ENCODE assay signal across 9 mouse cellular contexts in the genomic region with DNA sequence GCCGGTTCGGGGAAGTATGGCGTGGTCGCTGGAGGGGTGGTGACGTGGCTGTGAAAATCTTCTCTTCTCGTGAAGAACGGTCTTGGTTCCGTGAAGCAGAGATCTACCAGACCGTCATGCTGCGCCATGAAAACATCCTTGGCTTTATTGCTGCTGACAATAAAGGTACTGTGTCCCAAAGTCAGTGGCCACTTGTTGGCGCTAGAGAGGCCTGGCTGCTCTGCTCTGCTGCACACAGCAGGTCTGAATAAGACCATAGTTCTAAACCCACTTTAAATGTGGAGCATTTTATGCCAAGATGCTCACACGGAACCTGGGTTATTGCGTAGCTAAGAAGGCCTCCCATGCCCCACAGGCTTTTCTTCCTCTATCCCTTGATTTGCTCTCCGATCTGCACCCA. TPM values are rescaled to one million over a fixed set of nuclear protein-coding genes. Genes with fewer than 3 reads are reported as not detected.
DNase-seq lines count a peak whose midpoint lies in the region; ATAC-seq and TF ChIP-seq lines count a peak whose summit lies in the region.
"Had no signal": no experiment of that assay in that cellular context is flagged by ENCODE, and none has a peak within 500 bp of the region (broad histone marks: within the 10 kb centered on the region; RNA-seq: fewer than 3 reads in every experiment).

No protein-coding gene starts in this region.

- H3K4me1 ChIP-seq in kidney, postnatal 0 days (replicated peaks; ENCODE audit: insufficient read depth, low read length), result peaks cover 10% of the 10 kb centered on the region
- H3K4me1 ChIP-seq in midbrain, embryonic 11.5 days (ENCODE audit: control insufficient read depth, insufficient read depth, low read length), result no peaks in the 10 kb centered on the region
- H3K4me1 ChIP-seq in midbrain, embryonic 10.5 days, result no peaks in the 10 kb centered on the region; the same call in 1 of the 2 replicates
- H3K4me1 ChIP-seq in ES-Bruce4 (ENCODE audit: control insufficient read depth, insufficient read depth, low read length), result no peaks in the 10 kb centered on the region
- peaks cover 5% of the 10 kb centered on the region for H3K4me1 ChIP-seq in bone marrow, adult 2 months (ENCODE audit: control insufficient read depth, insufficient read depth, low read length)

- no peak for TF ChIP-seq EP300 in ES-Bruce4 (IDR thresholded peaks at IDR 0.05; ENCODE audit: insufficient read depth, low read depth, low read length)

- no peak overlapping the region for H3K4me2 ChIP-seq in kidney, postnatal 0 days (ENCODE audit: low read length)
- H3K4me2 ChIP-seq in midbrain, embryonic 11.5 days, result no peak overlapping the region

- H3K36me3 ChIP-seq in kidney, postnatal 0 days (ENCODE audit: insufficient read depth, low read length), result peaks cover 39% of the 10 kb centered on the region
- peaks cover 48% of the 10 kb centered on the region for H3K36me3 ChIP-seq in midbrain, embryonic 11.5 days (ENCODE audit: control insufficient read depth, insufficient read depth, low read length)
- peaks cover 96% of the 10 kb centered on the region for H3K36me3 ChIP-seq in midbrain, embryonic 10.5 days
- peaks cover 9% of the 10 kb centered on the region; the same call in 1 of the 2 replicates for H3K36me3 ChIP-seq in ES-Bruce4 (ENCODE audit: control insufficient read depth, insufficient read depth, low read length, poor library complexity, severe bottlenecking)
- H3K36me3 ChIP-seq: G1E had no signal

- H3K27ac ChIP-seq in kidney, postnatal 0 days, result peak overlapping the region; percentile 77
- no peak overlapping the region for H3K27ac ChIP-seq in midbrain, embryonic 11.5 days (ENCODE audit: low read depth, low read length)
- no peak overlapping the region for H3K27ac ChIP-seq in midbrain, embryonic 10.5 days (replicated peaks)
- H3K27ac ChIP-seq in ES-Bruce4 (ENCODE audit: insufficient read depth, low read length), result no peak overlapping the region
- no peak overlapping the region for H3K27ac ChIP-seq in bone marrow, adult 2 months (ENCODE audit: control insufficient read depth, insufficient read depth, low read depth, low read length, poor library complexity)

- WGBS in kidney, postnatal 0 days, result 81% methylated on average over 14 of the region's 14 CpGs
- WGBS in midbrain, embryonic 11.5 days, result 88% methylated on average over 14 of the region's 14 CpGs
- 88% methylated on average over 14 of the region's 14 CpGs for WGBS in midbrain, embryonic 10.5 days
- 83% methylated on average over 14 of the region's 14 CpGs for WGBS in bone marrow, adult 2 months

- H3K4me3 ChIP-seq in kidney, postnatal 0 days (replicated peaks; ENCODE audit: low read depth, low read length), result no peak overlapping the region
- H3K4me3 ChIP-seq in midbrain, embryonic 11.5 days (ENCODE audit: low read depth, low read length), result no peak overlapping the region
- H3K4me3 ChIP-seq in midbrain, embryonic 10.5 days, result no peak overlapping the region
- H3K4me3 ChIP-seq in ES-Bruce4 (ENCODE audit: low read depth, low read length), result no peak overlapping the region
- H3K4me3 ChIP-seq in bone marrow, adult 2 months (replicated peaks; ENCODE audit: control insufficient read depth, low read depth, low read length), result no peak overlapping the region
- H3K4me3 ChIP-seq: myocyte had no signal

- no peak for TF ChIP-seq POLR2A in ES-Bruce4 (IDR thresholded peaks at IDR 0.05; ENCODE audit: insufficient read depth, low read length)
- no peak for TF ChIP-seq POLR2A in bone marrow, adult 2 months (IDR thresholded peaks at IDR 0.05; ENCODE audit: borderline replicate concordance, control insufficient read depth, low read depth, low read length)

- no peak for DNase-seq in kidney, postnatal 0 days (ENCODE audit: low spot score)
- no peak for DNase-seq in kidney, adult 8-10 months
- DNase-seq in midbrain, embryonic 11.5 days (ENCODE audit: low spot score, missing footprints), result peak; percentile 81
- DNase-seq in midbrain, embryonic 10.5 days (ENCODE audit: low spot score), result no peak
- no peak for DNase-seq in adrenal gland, postnatal 4 days (ENCODE audit: low spot score in 2 of 2)

- H3K9ac ChIP-seq in kidney, postnatal 0 days (ENCODE audit: low read depth, low read length), result no peak overlapping the region
- no peak overlapping the region for H3K9ac ChIP-seq in midbrain, embryonic 11.5 days (ENCODE audit: low read length)
- H3K9ac ChIP-seq in ES-Bruce4 (ENCODE audit: low read depth, poor library complexity, severe bottlenecking), result no peak overlapping the region

- H3K9me3 ChIP-seq in kidney, postnatal 0 days (replicated peaks; ENCODE audit: low read length), result no peaks in the 10 kb centered on the region
- no peaks in the 10 kb centered on the region for H3K9me3 ChIP-seq in midbrain, embryonic 11.5 days (ENCODE audit: control insufficient read depth, low read length)
- H3K9me3 ChIP-seq in midbrain, embryonic 10.5 days (replicated peaks), result no peaks in the 10 kb centered on the region; the same call in 1 of the 2 replicates
- no peaks in the 10 kb centered on the region for H3K9me3 ChIP-seq in ES-Bruce4 (replicated peaks; ENCODE audit: control insufficient read depth, insufficient read depth, low read length, poor library complexity, severe bottlenecking)

- peak; percentile 63 for TF ChIP-seq CTCF in kidney, postnatal 0 days (IDR thresholded peaks at IDR 0.05; ENCODE audit: low read depth)
- peak; percentile 88 for TF ChIP-seq CTCF in ES-Bruce4 (IDR thresholded peaks at IDR 0.05; ENCODE audit: low read depth, low read length)
- TF ChIP-seq CTCF in bone marrow, adult 2 months (IDR thresholded peaks at IDR 0.05; ENCODE audit: control insufficient read depth, insufficient read depth, low read length), result 0 out of 2 replicates have a peak, but pooled peaks have one; percentile 20

- H3K27me3 ChIP-seq in kidney, postnatal 0 days (ENCODE audit: insufficient read depth, low read length), result no peaks in the 10 kb centered on the region
- H3K27me3 ChIP-seq in midbrain, embryonic 11.5 days (ENCODE audit: control insufficient read depth, insufficient read depth, low read length), result no peaks in the 10 kb centered on the region
- no peaks in the 10 kb centered on the region for H3K27me3 ChIP-seq in midbrain, embryonic 10.5 days (ENCODE audit: low read depth, poor library complexity, severe bottlenecking)
- H3K27me3 ChIP-seq in ES-Bruce4 (ENCODE audit: control insufficient read depth, insufficient read depth, low read length, poor library complexity, severe bottlenecking), result no peaks in the 10 kb centered on the region

- ATAC-seq in kidney, postnatal 0 days (replicated peaks; ENCODE audit: low FRiP score, low read depth), result no peak
- ATAC-seq in midbrain, embryonic 11.5 days (ENCODE audit: low FRiP score), result no peak

RNA-seq across cellular contexts. Expression of gene Acvr1b, which starts 25.0 kb away (rescaled TPM):
- polyA plus RNA-seq in kidney, postnatal 0 days (2015; fragmentation: Nextera tagmentation; extraction: Ambion mirVana), result 5.8 and 6.4 TPM in 2 replicates
- 14.7 and 15.2 TPM in 2 replicates for polyA plus RNA-seq in midbrain, embryonic 11.5 days (2014; fragmentation: Nextera tagmentation; extraction: Ambion mirVana)
- polyA plus RNA-seq in midbrain, embryonic 10.5 days (2016; fragmentation: Nextera tagmentation; extraction: Ambion mirVana), result 5.4 and 7.0 TPM in 2 replicates
- polyA plus RNA-seq in ES-Bruce4 (2011; ENCODE audit: insufficient read depth, insufficient read length, low read depth, missing spikeins), result 27.7 and 27.8 TPM in 2 replicates
- 3.6 and 6.4 TPM in 2 replicates for polyA plus RNA-seq in bone marrow, adult 2 months (2011; ENCODE audit: insufficient read depth, insufficient read length, low replicate concordance, missing spikeins)
- 10 to 100 TPM; 18.5 to 19.9 TPM for total RNA-seq in adrenal gland, postnatal 4 days (2021)
- polyA plus RNA-seq: G1E had no signal

RNA-seq across cellular contexts. Expression of gene Grasp, which starts 25.1 kb away (rescaled TPM):
- 3.7 and 4.0 TPM in 2 replicates for polyA plus RNA-seq in kidney, postnatal 0 days (2015; fragmentation: Nextera tagmentation; extraction: Ambion mirVana)
- polyA plus RNA-seq in midbrain, embryonic 11.5 days (2014; fragmentation: Nextera tagmentation; extraction: Ambion mirVana), result 3.6 and 4.5 TPM in 2 replicates
- polyA plus RNA-seq in midbrain, embryonic 10.5 days (2016; fragmentation: Nextera tagmentation; extraction: Ambion mirVana), result 3.2 and 4.2 TPM in 2 replicates
- 8.6 and 9.6 TPM in 2 replicates for polyA plus RNA-seq in ES-Bruce4 (2011; ENCODE audit: insufficient read depth, insufficient read length, low read depth, missing spikeins)
- polyA plus RNA-seq in bone marrow, adult 2 months (2011; ENCODE audit: insufficient read depth, insufficient read length, low replicate concordance, missing spikeins), result 2.5 and 2.6 TPM in 2 replicates
- 10 to 100 TPM; 18.6 to 20.3 TPM for total RNA-seq in adrenal gland, postnatal 4 days (2021)

RNA-seq across cellular contexts. Expression of gene Nr4a1, which starts 55.2 kb away (rescaled TPM):
- 8.6 and 9.5 TPM in 2 replicates for polyA plus RNA-seq in kidney, postnatal 0 days (2015; fragmentation: Nextera tagmentation; extraction: Ambion mirVana)
- 1.3 TPM in 2 replicates for polyA plus RNA-seq in midbrain, embryonic 11.5 days (2014; fragmentation: Nextera tagmentation; extraction: Ambion mirVana)
- 2.8 and 2.9 TPM in 2 replicates for polyA plus RNA-seq in midbrain, embryonic 10.5 days (2016; fragmentation: Nextera tagmentation; extraction: Ambion mirVana)
- polyA plus RNA-seq in ES-Bruce4 (2011; ENCODE audit: insufficient read depth, insufficient read length, low read depth, missing spikeins), result 29.4 and 31.9 TPM in 2 replicates
- 9.1 and 10.0 TPM in 2 replicates for polyA plus RNA-seq in bone marrow, adult 2 months (2011; ENCODE audit: insufficient read depth, insufficient read length, low replicate concordance, missing spikeins)
- 10 to 100 TPM; 64.5 to 79.0 TPM for total RNA-seq in adrenal gland, postnatal 4 days (2021)
- total RNA-seq: G1E had no signal

Comparison
In these comparisons a context has a peak if more than half of its experiments do, and no peak if none do; other contexts are left out.
1. CTCF ChIP-seq: peak in every context shown above with its lines; median percentile 88 in ES-Bruce4; 63 in kidney, postnatal 0 days; 20 in bone marrow, adult 2 months.